Mouse (Mus musculus) C2C12 (cell line): ENCODE measurements around the gene Ccl6. TPM values are rescaled to one million over a fixed set of nuclear protein-coding genes. Genes with fewer than 3 reads are reported as not detected.

Source experiments
- H3K27me3 ChIP-seq: one replicate; pipeline ENCODE4 v1.6.1; 2011; ENCODE audit not compliant: control insufficient read depth, insufficient read depth, insufficient read length
- H3K36me3 ChIP-seq: one replicate; pipeline ENCODE4 v1.6.1; 2011; ENCODE audit not compliant: control insufficient read depth, insufficient read depth
- H3K4me3 ChIP-seq: one replicate; pipeline ENCODE4 v1.5.1; 2011; ENCODE audit warnings: mild to moderate bottlenecking, control low read depth; ENCODE audit not compliant: poor library complexity, insufficient read depth, severe bottlenecking
- H3K79me2 ChIP-seq: one replicate; pipeline ENCODE4 v1.6.1; 2011; ENCODE audit not compliant: control insufficient read depth, insufficient read depth
- H3K79me3 ChIP-seq: one replicate; pipeline ENCODE4 v1.6.1; 2011; ENCODE audit warnings: low read depth, control low read depth
- H3ac ChIP-seq: one replicate; pipeline ENCODE3; 2011; ENCODE audit warnings: low read depth; ENCODE audit not compliant: control insufficient read depth, insufficient read length
- CEBPB ChIP-seq: IDR thresholded peaks from one replicate; pipeline ENCODE4 v1.6.1; 2011; ENCODE audit warnings: low read depth, mild to moderate bottlenecking, control low read depth, moderate library complexity
- CTCF ChIP-seq: IDR thresholded peaks from one replicate; pipeline ENCODE4 v1.5.1; 2011; ENCODE audit not compliant: control insufficient read depth, insufficient read depth, insufficient read length
- FOSL1 ChIP-seq: IDR thresholded peaks from one replicate; pipeline ENCODE4 v1.8.0; 2011; ENCODE audit warnings: mild to moderate bottlenecking, low read length; ENCODE audit not compliant: poor library complexity, insufficient read depth, severe bottlenecking
- MAX ChIP-seq: IDR thresholded peaks from one replicate; pipeline ENCODE4 v1.6.1; 2011; ENCODE audit warnings: mild to moderate bottlenecking, control low read depth
- MYOD1 ChIP-seq: IDR thresholded peaks from one replicate; pipeline ENCODE4 v1.6.1; 2011; ENCODE audit warnings: low read depth; ENCODE audit not compliant: control insufficient read depth, insufficient read length
- MYOG ChIP-seq: IDR thresholded peaks from one replicate; pipeline ENCODE4 v1.6.1; 2011; ENCODE audit not compliant: control insufficient read depth, insufficient read length; ENCODE audit errors: extremely low read depth
- USF1 ChIP-seq: IDR thresholded peaks from one replicate; pipeline ENCODE4 v1.6.1; 2011; ENCODE audit warnings: low read depth, mild to moderate bottlenecking, control low read depth, moderate library complexity
- polyA plus RNA-seq: library from polyadenylated mRNA; unstranded; fragments of >200 nt; fragmentation: generic; extraction: Trizol; gene quantifications from one replicate; pipeline ENCODE4 v1.2.1, GENCODE M21; 2012; ENCODE audit warnings: missing spikeins

Ccl6 gene
- polyA plus RNA-seq, 1 experiment = not detected

DNA sequence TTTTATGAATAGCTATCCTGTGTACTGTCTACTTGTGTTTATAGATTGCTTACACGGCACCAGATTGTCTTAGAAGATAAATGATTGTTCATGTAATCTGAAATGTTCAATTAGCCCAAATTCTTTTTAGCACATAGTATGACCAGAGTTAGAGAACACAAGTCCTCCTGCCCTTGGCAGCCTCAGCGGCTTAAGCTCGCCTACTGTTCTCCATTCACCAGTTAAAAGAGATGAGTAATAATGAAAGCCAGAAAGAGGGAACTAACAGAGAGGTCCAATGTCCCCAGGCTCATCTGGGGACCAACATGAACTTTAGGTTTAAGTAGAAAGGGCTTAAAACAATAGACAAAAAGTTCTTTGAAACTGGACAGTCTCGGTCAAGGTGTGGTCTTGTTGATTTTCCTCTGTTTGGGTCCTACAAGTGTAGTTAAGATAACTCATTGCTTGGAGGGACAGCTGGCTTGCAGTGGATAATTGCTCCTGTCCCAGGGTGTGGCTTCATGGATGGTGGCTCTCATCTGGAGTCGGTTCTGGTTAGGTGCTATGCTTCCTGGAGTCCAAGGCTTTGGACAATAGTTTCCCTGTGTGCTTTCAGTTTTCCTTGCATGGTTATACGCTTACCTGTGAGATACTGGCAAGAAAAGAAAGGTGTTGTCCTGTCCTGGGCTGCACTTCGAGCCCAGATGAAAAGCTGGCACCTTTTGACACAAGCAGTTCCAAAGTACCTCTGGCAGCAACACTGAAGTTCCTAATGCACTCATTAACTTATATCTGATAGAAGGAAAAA lies 3.0 kb upstream of the Ccl6 start:
- no peak for TF ChIP-seq FOSL1
- no peak for TF ChIP-seq MAX
- no peak for TF ChIP-seq MYOG
- no peak for TF ChIP-seq CEBPB
- TF ChIP-seq USF1 = no peak
- no peak for TF ChIP-seq CTCF
- no peak for TF ChIP-seq MYOD1
- Histone ChIP-seq H3K79me3 (no peaks in the 10 kb centered on the region), H3K79me2 (no peaks in the 10 kb centered on the region), H3K27me3 (peaks cover 3% of the 10 kb centered on the region), H3K36me3 (no peaks in the 10 kb centered on the region), H3ac (no peak overlapping the region), H3K4me3 (no peak overlapping the region)

DNA sequence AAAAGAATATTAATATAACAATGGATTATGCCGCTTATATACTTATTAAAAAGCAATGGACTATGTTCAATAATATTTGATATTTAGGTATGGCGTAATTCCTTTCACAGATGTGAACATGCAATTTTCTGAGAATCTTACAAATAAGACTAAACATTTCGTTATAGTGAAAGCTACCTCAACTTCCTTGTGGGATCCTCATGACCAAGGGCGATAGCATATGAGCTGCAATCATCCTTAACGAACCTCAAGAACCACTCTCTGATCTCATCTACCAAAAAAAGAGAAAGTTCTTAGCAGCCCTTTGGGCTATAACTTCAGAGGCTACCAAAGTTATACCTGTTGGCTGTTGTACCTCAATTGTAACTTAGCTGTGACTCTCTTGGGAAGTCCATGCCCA lies 566 bp upstream of the Ccl6 start:
- H3K4me3 ChIP-seq = no peak overlapping the region
- no peaks in the 10 kb centered on the region for H3K36me3 ChIP-seq
- H3ac ChIP-seq = no peak overlapping the region
- TF ChIP-seq CTCF = no peak
- no peak for TF ChIP-seq MYOD1
- TF ChIP-seq CEBPB = no peak
- no peak for TF ChIP-seq FOSL1
- no peak for TF ChIP-seq MYOG
- TF ChIP-seq MAX = no peak
- TF ChIP-seq USF1 = no peak
- H3K27me3 ChIP-seq = peaks cover 3% of the 10 kb centered on the region
- no peaks in the 10 kb centered on the region for H3K79me3 ChIP-seq
- H3K79me2 ChIP-seq = no peaks in the 10 kb centered on the region

DNA sequence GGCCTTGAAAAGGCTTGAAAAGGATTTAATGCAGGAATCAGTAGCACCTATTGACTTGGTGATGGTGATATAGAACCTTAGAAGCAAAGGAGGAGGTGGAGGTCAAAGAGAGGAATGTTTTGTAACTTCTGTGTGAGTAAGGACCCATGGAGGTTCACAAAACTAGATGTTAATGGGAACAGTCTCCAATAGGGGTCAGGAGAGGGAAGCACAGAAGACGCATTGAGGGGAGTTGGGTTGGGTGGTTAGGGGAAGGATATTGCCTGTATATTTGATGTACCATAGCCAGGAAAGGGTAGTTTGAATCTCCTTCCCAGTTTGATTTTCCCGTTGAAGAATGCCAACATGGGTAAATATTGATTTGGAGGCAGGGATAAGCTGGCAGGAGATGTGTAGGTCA lies 8.7 kb downstream of the Ccl6 start:
- no peaks in the 10 kb centered on the region for H3K79me2 ChIP-seq
- TF ChIP-seq MYOD1 = no peak
- TF ChIP-seq CTCF = no peak
- no peak for TF ChIP-seq MAX
- TF ChIP-seq MYOG = no peak
- no peak for TF ChIP-seq USF1
- TF ChIP-seq FOSL1 = no peak
- no peak for TF ChIP-seq CEBPB
- no peaks in the 10 kb centered on the region for H3K36me3 ChIP-seq
- no peak overlapping the region for H3ac ChIP-seq
- no peaks in the 10 kb centered on the region for H3K27me3 ChIP-seq
- H3K79me3 ChIP-seq = no peaks in the 10 kb centered on the region
- H3K4me3 ChIP-seq = no peak overlapping the region

DNA sequence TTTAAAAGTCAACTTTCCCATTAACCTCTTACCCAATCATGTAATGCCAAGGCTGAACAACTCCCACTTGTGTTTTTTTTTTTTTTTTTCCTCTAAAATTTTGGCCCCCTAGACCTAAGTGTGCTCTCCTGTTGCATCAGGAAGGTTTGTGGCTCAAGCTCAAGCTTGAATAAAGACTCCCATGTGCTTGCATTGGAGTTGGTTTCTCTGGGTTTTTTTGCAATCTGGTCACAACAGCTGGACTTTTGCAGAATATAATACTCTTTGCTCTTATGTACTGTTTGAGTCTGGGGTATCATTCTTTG lies 9.5 kb downstream of the Ccl6 start:
- TF ChIP-seq CEBPB = peak; percentile 39
- TF ChIP-seq MAX = no peak
- TF ChIP-seq USF1 = no peak
- no peak for TF ChIP-seq FOSL1
- TF ChIP-seq MYOD1 = no peak
- TF ChIP-seq MYOG = no peak
- TF ChIP-seq CTCF = no peak
- Histone ChIP-seq H3K4me3 (no peak overlapping the region), H3K79me2 (no peaks in the 10 kb centered on the region), H3K36me3 (no peaks in the 10 kb centered on the region), H3K79me3 (no peaks in the 10 kb centered on the region), H3K27me3 (no peaks in the 10 kb centered on the region), H3ac (no peak overlapping the region)

DNA sequence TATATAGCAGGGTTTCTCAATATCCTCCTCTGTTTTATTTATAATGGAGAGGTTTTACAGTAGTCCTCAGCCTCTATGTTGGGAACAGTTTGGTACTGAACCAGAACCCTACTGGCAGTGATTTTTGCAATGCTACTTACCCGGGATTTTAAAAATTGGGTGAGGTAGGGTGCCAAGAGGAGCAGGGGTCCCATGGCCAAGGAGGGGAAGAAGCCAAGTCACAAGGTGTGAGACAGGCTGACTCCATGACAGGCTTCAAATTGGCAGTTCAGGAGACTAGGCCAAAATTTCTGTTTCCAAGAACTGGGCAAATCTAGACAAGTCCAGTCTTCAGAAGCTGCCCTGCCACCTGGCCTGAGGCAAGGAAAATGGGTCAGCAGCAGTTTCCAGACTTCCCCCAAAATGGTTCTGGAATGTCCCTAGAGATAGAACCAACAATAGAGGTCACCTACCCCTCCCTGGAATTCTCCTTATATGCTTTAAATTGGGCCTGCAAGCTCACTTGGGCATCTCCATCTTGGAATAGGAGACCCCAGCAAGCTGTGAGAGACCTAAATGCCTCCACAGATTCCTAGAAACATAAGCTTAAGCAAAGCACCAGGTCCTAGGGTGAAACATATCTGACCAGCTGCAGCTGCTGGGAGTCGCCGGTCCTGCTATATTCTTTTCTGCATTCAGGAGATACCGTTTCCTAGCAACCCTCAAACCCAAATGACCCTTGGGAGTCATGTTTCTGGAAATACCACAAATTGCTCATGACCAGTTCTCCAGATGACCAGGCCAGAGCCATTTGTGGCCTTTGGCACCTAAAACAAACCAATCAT lies 10.0 kb downstream of the Ccl6 start:
- Histone ChIP-seq H3K36me3 (no peaks in the 10 kb centered on the region), H3K4me3 (no peak overlapping the region), H3K79me3 (no peaks in the 10 kb centered on the region), H3ac (no peak overlapping the region), H3K27me3 (no peaks in the 10 kb centered on the region), H3K79me2 (no peaks in the 10 kb centered on the region)
- peak; percentile 43 for TF ChIP-seq MYOD1
- peak; percentile 19 for TF ChIP-seq USF1
- TF ChIP-seq CTCF = no peak
- no peak for TF ChIP-seq CEBPB
- no peak for TF ChIP-seq MAX
